Mouse (Mus musculus) myocyte (in vitro differentiated cells): Measurements from ENCODE around the gene Gipc2.

ENCODE experiments used
- CEBPB ChIP-seq: IDR thresholded peaks from 2 replicates; pipeline ENCODE4 v1.6.1; 2011; ENCODE audit warnings: mild to moderate bottlenecking, moderate library complexity; ENCODE audit not compliant: poor library complexity, insufficient read depth, severe bottlenecking
- E2F4 ChIP-seq: IDR thresholded peaks from one replicate; pipeline ENCODE4 v1.6.1; 2011; ENCODE audit warnings: mild to moderate bottlenecking, control low read depth, moderate library complexity; ENCODE audit not compliant: insufficient read depth
- MAX ChIP-seq: IDR thresholded peaks from one replicate; pipeline ENCODE4 v1.6.1; 2011; ENCODE audit warnings: low read depth, mild to moderate bottlenecking, control low read depth
- MYOD1 ChIP-seq, 3 experiments: IDR thresholded peaks; one replicate each; pipeline ENCODE4 v1.6.1; 2011; ENCODE audit warnings: control low read depth in 2 of 3, low read depth in 2 of 3, mild to moderate bottlenecking in 2 of 3, moderate library complexity in 1 of 3; ENCODE audit not compliant: insufficient read length in 2 of 3, control insufficient read depth in 1 of 3
- POLR2A ChIP-seq: IDR thresholded peaks from one replicate; pipeline ENCODE4 v1.6.1; 2011; ENCODE audit warnings: low read depth, mild to moderate bottlenecking, control low read depth, moderate library complexity; ENCODE audit not compliant: insufficient read length
- POLR2AphosphoS2 ChIP-seq: IDR thresholded peaks from one replicate; pipeline ENCODE4 v1.6.1; 2011; ENCODE audit warnings: low read depth, control low read depth; ENCODE audit not compliant: insufficient read length
- TCF12 ChIP-seq: IDR thresholded peaks from one replicate; pipeline ENCODE4 v1.6.1; 2011; ENCODE audit warnings: mild to moderate bottlenecking, control low read depth; ENCODE audit not compliant: poor library complexity, insufficient read depth, severe bottlenecking
- TCF3 ChIP-seq: IDR thresholded peaks from one replicate; pipeline ENCODE4 v1.6.1; 2011; ENCODE audit warnings: low read depth, control low read depth; ENCODE audit not compliant: insufficient read length
- USF1 ChIP-seq: IDR thresholded peaks from one replicate; pipeline ENCODE4 v1.6.1; 2011; ENCODE audit warnings: low read depth, mild to moderate bottlenecking, control low read depth, moderate library complexity

DNA sequence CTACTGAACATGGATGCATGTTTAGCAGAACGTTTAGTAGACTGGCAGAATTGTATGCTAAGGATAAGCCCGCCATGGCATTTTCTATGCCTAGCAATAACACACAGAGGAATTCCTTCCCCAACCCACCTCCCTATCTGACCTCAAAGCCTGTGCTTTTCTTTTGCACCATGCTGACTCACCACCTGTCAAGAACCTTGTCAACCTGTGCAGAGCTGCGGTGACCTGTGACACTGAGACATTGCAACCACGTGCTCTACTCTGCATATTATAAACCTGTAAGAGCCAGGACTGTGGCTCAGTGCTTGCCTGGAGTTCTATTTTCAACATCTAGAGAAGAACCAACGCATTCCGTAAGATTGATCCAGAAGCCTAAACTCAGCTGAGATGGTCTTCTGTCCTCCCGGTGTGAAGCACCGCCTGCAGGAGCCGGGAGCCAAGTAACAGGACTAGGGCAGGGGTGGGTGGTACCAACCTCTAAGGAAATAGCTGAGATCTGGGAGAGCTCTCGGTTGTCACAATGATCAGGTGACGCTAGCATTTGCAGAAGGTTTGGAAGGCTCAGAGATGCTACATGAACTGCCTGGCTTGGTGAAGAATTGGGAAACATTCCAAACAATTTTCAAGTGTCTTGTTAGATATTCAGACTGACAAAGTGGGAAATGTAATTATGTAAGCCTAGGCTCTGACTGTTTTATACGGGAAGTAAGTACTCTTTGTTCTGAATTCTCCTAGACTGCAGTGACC, 18.8 kb downstream of the Gipc2 start:
- TF ChIP-seq POLR2A (no peak), POLR2AphosphoS2 (no peak), TCF12 (no peak), E2F4 (no peak), USF1 (no peak), TCF3 (no peak), MAX (no peak), MYOD1 (IDR thresholded peaks at IDR 0.05; ENCODE audit: control insufficient read depth in 1 of 3, insufficient read length in 2 of 3, low read depth in 2 of 3) (no peak), CEBPB (no peak)
